Mouse (Mus musculus): ENCODE measurements around the gene Igdcc3. TPM values are rescaled to one million over a fixed set of nuclear protein-coding genes. Genes with fewer than 3 reads are reported as not detected.

The Igdcc3 gene
- polyA plus RNA-seq, 1 experiment from 2014 or later, result 2.0 TPM

- H3K27me3 ChIP-seq, result peaks cover 40% of the 10 kb centered on the region
- WGBS, result 1% methylated on average over 57 of the region's 69 CpGs
- no peaks in the 10 kb centered on the region for H3K36me3 ChIP-seq
- H3K9ac ChIP-seq, result peak overlapping the region; percentile 18
- no peak overlapping the region for H3K27ac ChIP-seq
- H3K4me2 ChIP-seq, result peak overlapping the region; percentile 92
- no peaks in the 10 kb centered on the region for H3K9me3 ChIP-seq
- peak overlapping the region; percentile 43 for H3K4me3 ChIP-seq
- no peak for ATAC-seq (ENCODE audit: borderline replicate concordance, extremely low read depth, low FRiP score, low TSS enrichment)
- peaks cover 11% of the 10 kb centered on the region for H3K4me1 ChIP-seq
Observed at GRCm38 (mm10) chr9:65162711-65163639, 22.0 kb downstream of the Igdcc3 start.

DNA sequence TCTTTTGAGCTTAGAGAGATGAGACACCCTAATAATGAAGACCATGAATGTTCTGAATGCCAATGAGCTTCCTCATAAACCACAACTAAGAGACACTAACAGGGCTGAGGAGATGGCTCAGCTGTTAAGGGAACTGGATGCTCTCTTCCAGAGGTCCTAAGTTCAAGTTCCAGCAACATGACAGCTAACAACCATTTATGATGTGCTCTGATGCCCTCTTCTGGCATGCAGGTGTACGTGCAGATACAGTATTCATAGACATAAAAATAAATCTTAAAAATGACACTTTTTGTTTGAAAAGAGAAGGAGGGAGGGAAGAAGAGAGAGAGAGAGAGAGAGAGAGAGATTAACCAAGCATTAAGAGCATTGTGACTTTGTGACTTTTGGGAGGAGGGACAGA, 23.9 kb downstream of the Igdcc3 start:
- H3K27me3 ChIP-seq, result peaks cover 40% of the 10 kb centered on the region

GRCm38 (mm10) chr9:65166386-65166785, 25.4 kb downstream of the Igdcc3 start:
- H3K4me2 ChIP-seq, result no peak overlapping the region
- ATAC-seq (ENCODE audit: borderline replicate concordance, extremely low read depth, low FRiP score, low TSS enrichment), result no peak
- H3K36me3 ChIP-seq, result no peaks in the 10 kb centered on the region
- peaks cover 30% of the 10 kb centered on the region for H3K27me3 ChIP-seq
- WGBS, result 43% methylated on average over 9 of the region's 9 CpGs
- H3K4me3 ChIP-seq, result no peak overlapping the region
- peaks cover 11% of the 10 kb centered on the region for H3K4me1 ChIP-seq
- H3K9me3 ChIP-seq, result no peaks in the 10 kb centered on the region
- no peak overlapping the region for H3K27ac ChIP-seq
- H3K9ac ChIP-seq, result no peak overlapping the region

More for the DNA sequence above, 23.9 kb downstream of the Igdcc3 start:
- Histone ChIP-seq H3K27ac (no peak overlapping the region), H3K4me3 (no peak overlapping the region), H3K9me3 (no peaks in the 10 kb centered on the region), H3K4me1 (peaks cover 11% of the 10 kb centered on the region), H3K36me3 (no peaks in the 10 kb centered on the region), H3K4me2 (no peak overlapping the region), H3K9ac (no peak overlapping the region)
- no peak for ATAC-seq (ENCODE audit: borderline replicate concordance, extremely low read depth, low FRiP score, low TSS enrichment)
- WGBS, result 27% methylated on average over 1 of the region's 1 CpGs

DNA sequence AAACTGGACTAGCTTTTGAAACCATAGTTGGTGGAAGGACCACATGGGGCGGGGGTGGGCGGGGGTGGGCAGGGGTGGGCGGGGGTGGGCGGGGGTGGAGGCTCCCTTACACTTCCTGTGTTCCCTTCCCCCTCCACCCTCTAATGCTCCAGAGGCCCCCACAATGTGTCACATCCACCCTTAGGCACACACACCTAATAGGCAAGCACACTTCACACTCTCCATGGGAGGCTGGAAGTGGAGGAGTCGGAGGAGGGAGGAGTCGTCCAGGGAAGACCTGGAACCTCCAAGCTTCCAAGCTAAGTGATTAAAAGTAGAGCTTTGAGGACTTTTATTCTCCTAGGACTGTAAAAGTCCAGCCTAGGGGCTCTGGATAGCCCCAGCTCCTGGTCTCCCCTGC, 27.5 kb downstream of the Igdcc3 start:
- no peak overlapping the region for H3K9ac ChIP-seq
- 36% methylated on average over 6 of the region's 6 CpGs for WGBS
- H3K27me3 ChIP-seq, result peaks cover 10% of the 10 kb centered on the region; the same call in 1 of the 2 replicates
- no peak overlapping the region for H3K4me2 ChIP-seq
- H3K27ac ChIP-seq, result no peak overlapping the region
- no peak overlapping the region for H3K4me3 ChIP-seq
- peak; percentile 52; the same call in 1 of the 2 replicates for ATAC-seq (ENCODE audit: borderline replicate concordance, extremely low read depth, low FRiP score, low TSS enrichment)
- no peaks in the 10 kb centered on the region for H3K9me3 ChIP-seq
- H3K4me1 ChIP-seq, result no peaks in the 10 kb centered on the region
- H3K36me3 ChIP-seq, result no peaks in the 10 kb centered on the region

DNA sequence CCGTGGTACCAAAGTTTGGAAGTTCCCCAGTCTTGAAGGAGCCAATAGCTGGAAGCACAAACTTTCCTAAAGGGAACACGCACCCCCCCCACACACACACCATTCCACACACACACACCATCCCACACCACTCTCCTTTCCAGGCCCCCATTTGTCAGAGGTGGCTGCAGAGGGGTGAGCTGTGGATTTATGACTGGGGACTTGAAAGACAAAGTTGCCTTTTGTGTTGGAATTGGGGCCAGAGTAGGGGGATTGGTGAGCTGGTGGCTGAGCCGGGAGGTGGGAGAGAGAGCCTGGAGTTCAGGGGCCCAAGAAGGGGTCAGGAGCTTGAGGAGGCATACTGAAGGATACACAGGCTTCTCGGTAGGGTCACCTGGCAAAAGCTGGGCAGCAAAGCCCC, 28.0 kb downstream of the Igdcc3 start:
- H3K36me3 ChIP-seq, result no peaks in the 10 kb centered on the region
- no peak overlapping the region for H3K27ac ChIP-seq
- no peak overlapping the region for H3K4me2 ChIP-seq
- H3K9ac ChIP-seq, result no peak overlapping the region
- H3K4me3 ChIP-seq, result no peak overlapping the region
- ATAC-seq (ENCODE audit: borderline replicate concordance, extremely low read depth, low FRiP score, low TSS enrichment), result no peak
- H3K27me3 ChIP-seq, result peaks cover 6% of the 10 kb centered on the region; the same call in 1 of the 2 replicates
- H3K9me3 ChIP-seq, result no peaks in the 10 kb centered on the region
- 50% methylated on average over 4 of the region's 4 CpGs for WGBS
- no peaks in the 10 kb centered on the region for H3K4me1 ChIP-seq

GRCm38 (mm10) chr9:65172654-65173053, 31.7 kb downstream of the Igdcc3 start:
- Histone ChIP-seq H3K9me3 (no peaks in the 10 kb centered on the region), H3K4me3 (no peak overlapping the region), H3K27me3 (no peaks in the 10 kb centered on the region), H3K36me3 (no peaks in the 10 kb centered on the region), H3K27ac (no peak overlapping the region), H3K4me2 (no peak overlapping the region), H3K4me1 (peaks cover 12% of the 10 kb centered on the region), H3K9ac (no peak overlapping the region)
- no peak for ATAC-seq (ENCODE audit: borderline replicate concordance, extremely low read depth, low FRiP score, low TSS enrichment)
- 40% methylated on average over 9 of the region's 9 CpGs for WGBS

DNA sequence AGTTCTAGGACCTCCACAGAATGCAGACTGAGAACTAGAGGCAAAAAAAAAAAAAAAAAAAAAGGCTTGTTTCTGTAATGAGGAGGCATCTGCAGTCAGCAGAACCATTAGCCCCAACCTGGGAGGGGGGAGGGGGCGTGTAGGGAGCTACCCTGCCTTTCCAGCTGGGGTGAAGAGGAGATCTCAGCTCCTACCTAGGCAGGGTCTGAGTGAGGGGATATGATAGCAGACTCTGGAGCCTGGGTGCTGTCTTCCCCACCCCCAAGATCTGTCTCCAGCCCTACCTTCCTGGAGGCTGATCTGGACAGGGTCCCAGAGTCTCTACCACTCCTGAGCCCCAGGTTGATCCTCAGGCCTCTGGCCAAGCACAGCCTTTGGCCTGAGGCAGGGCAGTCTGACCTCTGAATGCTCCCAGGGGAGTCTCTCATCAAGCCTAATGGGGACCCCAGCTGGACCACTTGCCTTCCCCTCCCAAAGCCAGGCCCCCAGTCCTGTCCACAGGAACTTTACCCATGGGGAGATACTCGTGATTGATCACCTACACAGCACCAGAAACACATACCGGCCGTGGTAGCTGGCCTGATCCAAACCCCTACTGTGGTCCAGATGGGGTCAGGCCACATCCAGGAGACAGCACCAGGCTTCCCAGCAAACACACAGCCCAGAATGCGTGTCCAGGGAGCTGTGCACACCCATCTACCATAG, 34.4 kb downstream of the Igdcc3 start:
- no peaks in the 10 kb centered on the region for H3K27me3 ChIP-seq
- H3K4me2 ChIP-seq, result no peak overlapping the region
- H3K4me3 ChIP-seq, result no peak overlapping the region
- peaks cover 33% of the 10 kb centered on the region for H3K4me1 ChIP-seq
- no peak overlapping the region for H3K27ac ChIP-seq
- H3K36me3 ChIP-seq, result no peaks in the 10 kb centered on the region
- H3K9me3 ChIP-seq, result no peaks in the 10 kb centered on the region
- 34% methylated on average over 5 of the region's 5 CpGs for WGBS
- no peak for ATAC-seq (ENCODE audit: borderline replicate concordance, extremely low read depth, low FRiP score, low TSS enrichment)
- H3K9ac ChIP-seq, result no peak overlapping the region

- Histone ChIP-seq H3K4me2 (no peak overlapping the region), H3K4me3 (no peak overlapping the region), H3K27ac (no peak overlapping the region), H3K4me1 (peaks cover 39% of the 10 kb centered on the region), H3K9ac (no peak overlapping the region), H3K36me3 (no peaks in the 10 kb centered on the region), H3K27me3 (no peaks in the 10 kb centered on the region), H3K9me3 (no peaks in the 10 kb centered on the region)
- ATAC-seq (ENCODE audit: borderline replicate concordance, extremely low read depth, low FRiP score, low TSS enrichment), result no peak
- WGBS, result 28% methylated on average over 9 of the region's 9 CpGs
Observed at GRCm38 (mm10) chr9:65175939-65176871, 35.2 kb downstream of the Igdcc3 start.

GRCm38 (mm10) chr9:65177497-65177896, 36.5 kb downstream of the Igdcc3 start:
- H3K4me3 ChIP-seq, result no peak overlapping the region
- 79% methylated on average over 3 of the region's 3 CpGs for WGBS
- peaks cover 39% of the 10 kb centered on the region for H3K4me1 ChIP-seq
- H3K36me3 ChIP-seq, result no peaks in the 10 kb centered on the region
- no peak overlapping the region for H3K9ac ChIP-seq
- no peaks in the 10 kb centered on the region for H3K27me3 ChIP-seq
- H3K9me3 ChIP-seq, result no peaks in the 10 kb centered on the region
- no peak overlapping the region for H3K4me2 ChIP-seq
- no peak overlapping the region for H3K27ac ChIP-seq
- ATAC-seq (ENCODE audit: borderline replicate concordance, extremely low read depth, low FRiP score, low TSS enrichment), result no peak

GRCm38 (mm10) chr9:65177912-65178311, 36.9 kb downstream of the Igdcc3 start:
- H3K27me3 ChIP-seq, result no peaks in the 10 kb centered on the region
- peaks cover 39% of the 10 kb centered on the region for H3K4me1 ChIP-seq
- no peak overlapping the region for H3K27ac ChIP-seq
- no peak for ATAC-seq (ENCODE audit: borderline replicate concordance, extremely low read depth, low FRiP score, low TSS enrichment)
- WGBS, result 66% methylated on average over 10 of the region's 10 CpGs
- H3K36me3 ChIP-seq, result no peaks in the 10 kb centered on the region
- no peak overlapping the region for H3K9ac ChIP-seq
- no peak overlapping the region for H3K4me2 ChIP-seq
- no peaks in the 10 kb centered on the region for H3K9me3 ChIP-seq
- H3K4me3 ChIP-seq, result no peak overlapping the region
